Mouse (Mus musculus) left cerebral cortex, postnatal 25 days (tissue): ENCODE results near the gene Ptcd1. TPM values are rescaled to one million over a fixed set of nuclear protein-coding genes. Genes with fewer than 3 reads are reported as not detected.
"Not testable (repeated sequence)": the region's sequence is repeated elsewhere in the genome, so short reads cannot be mapped to it uniquely, and the experiment has no call there.

Source experiments
- DNase-seq, 2 experiments: peaks; one replicate each; pipeline ENCODE4 v3.0.0; 2022; ENCODE audit warnings: low spot score in 2 of 2, mixed read lengths in 1 of 2
- intact Hi-C: fragments of 180-260 bp; cut with DNase I; formaldehyde crosslinking; loops from one replicate; pipeline ENCODE4 v1.15.1; 2025
- total RNA-seq, 2 experiments: library from RNA; stranded (reverse); gene quantifications; 2 replicates each; pipeline ENCODE4 v1.2.3; 2021

The Ptcd1 gene
- total RNA-seq, 2 experiments from 2014 or later = 18.8 to 19.8 TPM

- intact Hi-C loops = no loop called here
- no peak for DNase-seq
Observed at GRCm38 (mm10) chr5:145118461-145118860, 48.4 kb downstream of the Ptcd1 start.

DNA sequence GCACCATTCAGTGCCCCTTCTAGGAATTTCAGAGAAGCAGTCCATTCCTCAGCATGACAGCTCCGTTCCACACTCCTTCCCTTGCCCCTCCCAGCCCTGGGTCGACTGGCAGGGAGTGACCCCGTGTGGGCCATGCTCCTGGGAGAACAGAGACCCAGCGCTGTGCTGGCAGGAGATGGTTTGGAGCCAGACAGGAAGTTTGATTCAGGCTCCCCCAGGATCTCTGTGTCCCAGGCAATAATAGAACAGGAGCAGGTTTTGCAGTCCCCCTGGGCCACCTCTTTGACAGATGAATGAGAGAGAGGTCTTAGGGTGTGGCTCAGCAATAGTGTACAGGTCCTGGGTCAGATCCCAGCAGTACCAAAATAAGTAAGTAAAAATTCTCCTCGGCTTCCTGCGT, 48.9 kb downstream of the Ptcd1 start:
- DNase-seq = no peak
- intact Hi-C loops = no loop called here

- DNase-seq = peak in 1 of 2 experiments; percentile 48
- intact Hi-C loops = no loop called here
Observed at GRCm38 (mm10) chr5:145116916-145117315, 50.0 kb downstream of the Ptcd1 start.

DNA sequence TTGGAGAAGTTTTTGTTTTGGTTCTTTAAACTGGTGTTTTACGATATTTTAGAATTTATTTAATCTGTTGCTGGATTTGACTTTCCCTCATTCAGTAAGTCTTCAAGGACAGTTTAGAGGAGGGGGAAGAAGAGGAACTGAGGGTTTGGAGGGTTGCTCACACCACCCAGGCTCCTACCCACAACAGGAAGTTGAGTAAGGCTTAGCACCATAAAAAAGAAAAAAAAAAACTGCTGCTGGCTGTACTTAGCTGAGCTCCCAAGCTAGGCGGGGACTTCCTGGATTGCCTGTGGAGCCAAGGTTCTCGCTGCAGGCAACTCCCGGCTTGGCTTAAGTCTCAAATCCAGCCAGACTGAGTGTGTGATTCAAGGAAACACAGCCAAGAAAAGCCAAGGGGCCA, 50.6 kb downstream of the Ptcd1 start:
- DNase-seq = peak in 1 of 2 experiments; percentile 47
- intact Hi-C loops = no loop called here

GRCm38 (mm10) chr5:145115736-145116135, 51.2 kb downstream of the Ptcd1 start:
- intact Hi-C loops = no loop called here
- no peak for DNase-seq

DNA sequence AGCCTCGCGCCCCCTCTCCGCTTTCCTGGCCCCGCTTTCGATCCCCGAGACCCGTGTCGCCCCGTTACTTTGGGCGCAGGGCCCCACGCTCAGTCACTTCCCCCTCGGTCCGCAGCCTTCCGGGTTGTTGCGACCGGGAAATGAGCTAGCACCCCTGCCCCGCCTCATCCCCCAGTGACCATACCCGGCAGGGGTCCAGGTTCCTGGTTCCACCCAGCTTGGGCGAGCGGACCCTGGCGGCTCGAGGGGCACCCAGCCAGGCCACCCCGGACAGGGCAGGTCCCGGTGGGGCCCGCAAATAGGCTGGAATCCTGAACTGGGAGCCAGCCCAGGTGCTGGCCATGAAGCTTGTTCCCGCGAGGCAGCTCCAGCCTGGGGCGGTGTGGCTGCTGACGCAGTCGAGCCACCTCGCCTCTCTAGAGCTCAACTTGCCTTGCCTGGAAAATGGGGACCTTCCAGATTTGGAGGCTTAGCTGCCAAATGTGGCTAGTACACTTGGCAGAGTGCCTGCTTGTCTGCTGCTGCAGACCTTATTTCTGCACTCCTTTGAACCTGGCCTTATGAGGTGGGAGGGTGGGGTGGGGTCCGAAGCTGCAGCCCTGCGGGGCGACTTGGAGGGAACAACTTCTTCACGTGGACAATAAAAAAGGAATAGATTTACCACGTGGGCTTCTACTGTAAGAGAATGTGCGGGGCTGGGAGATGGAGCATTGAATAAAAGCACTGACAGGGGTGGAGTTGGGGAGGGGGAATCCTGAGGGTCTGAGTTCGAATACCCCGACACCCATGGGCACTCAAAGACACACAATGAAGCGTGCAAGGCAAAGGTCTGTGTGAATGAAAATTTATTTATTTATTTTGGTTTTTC, 52.1 kb downstream of the Ptcd1 start:
- intact Hi-C loops = no loop called here

DNA sequence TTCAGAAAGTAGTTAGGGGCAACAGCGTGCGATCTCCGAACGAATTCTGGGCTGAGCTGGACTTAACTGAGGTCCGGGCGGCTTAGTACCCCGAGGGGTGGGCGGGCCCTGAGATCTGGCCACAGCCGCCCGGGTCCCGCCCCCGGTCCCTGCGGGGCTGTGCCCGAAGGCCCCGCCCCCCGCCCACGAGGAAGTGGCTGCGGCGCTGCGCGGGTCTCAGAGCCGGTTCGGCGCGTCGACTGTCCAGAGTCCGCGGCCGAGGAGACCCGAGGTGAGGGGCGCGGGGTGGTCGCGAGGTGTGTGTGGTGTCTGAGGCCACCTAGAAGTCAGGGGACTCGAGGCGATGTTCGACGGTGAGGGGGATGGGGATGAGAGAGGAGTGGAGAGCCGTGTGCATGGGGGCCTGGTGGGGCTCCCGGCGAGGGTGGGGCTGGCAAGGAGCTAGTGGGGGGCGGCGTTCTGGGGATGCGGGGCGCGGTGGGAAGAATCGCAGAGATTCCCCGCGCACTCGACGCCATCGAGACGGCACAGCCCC, 52.8 kb downstream of the Ptcd1 start, which contains the start of gene Arpc1b:
Gene Arpc1b (plus strand): TSS at position 145 of the 535 bp plus-strand sequence.
- intact Hi-C loops = no loop called here
- DNase-seq = no peak

More for the DNA sequence above, 52.1 kb downstream of the Ptcd1 start:
- peak in 1 of 2 experiments; percentile 29 for DNase-seq

DNA sequence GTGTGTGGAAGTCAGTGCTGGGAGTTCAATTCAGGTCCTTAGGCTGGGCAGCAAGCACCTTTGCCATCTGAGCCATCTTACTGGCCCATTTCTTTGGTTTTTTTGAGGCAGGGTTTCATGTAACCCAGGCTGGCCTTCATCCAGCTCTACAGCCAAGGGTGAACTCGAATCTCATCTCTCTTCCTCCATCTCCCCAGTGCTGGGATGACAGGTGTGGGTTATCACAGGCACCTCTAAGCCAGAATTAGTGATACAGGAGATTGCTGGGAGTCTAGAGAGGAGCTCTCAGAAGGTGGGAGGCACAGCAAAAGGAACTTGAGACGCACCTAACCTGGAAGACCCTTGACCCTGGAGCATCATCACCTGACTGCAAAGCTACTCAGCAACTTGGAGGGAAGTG, 53.5 kb downstream of the Ptcd1 start:
- no peak for DNase-seq
- intact Hi-C loops = no loop called here

- intact Hi-C loops = no loop called here
- DNase-seq = no peak
Observed at GRCm38 (mm10) chr5:145112566-145112965, 54.3 kb downstream of the Ptcd1 start.

DNA sequence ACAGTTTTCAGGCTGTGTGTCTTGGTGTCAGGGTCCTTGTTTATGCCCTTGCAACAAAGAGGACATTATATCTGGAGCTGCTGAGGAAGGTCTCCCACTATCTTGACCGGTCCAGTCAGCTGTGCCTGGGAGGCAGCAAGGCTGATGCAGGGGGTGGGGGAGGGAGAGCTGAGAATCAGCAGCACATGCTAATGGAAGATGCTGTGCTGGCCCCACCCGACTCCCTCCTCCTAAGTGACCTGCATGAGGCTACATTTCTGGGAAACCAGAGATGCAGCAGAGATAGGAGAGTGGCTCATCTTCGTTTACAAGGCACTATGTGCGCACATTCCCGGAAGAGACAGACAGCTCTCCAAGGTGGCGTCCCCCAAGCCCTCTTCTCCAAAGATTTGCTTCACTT, 56.5 kb downstream of the Ptcd1 start:
- intact Hi-C loops = no loop called here
- no peak for DNase-seq

DNA sequence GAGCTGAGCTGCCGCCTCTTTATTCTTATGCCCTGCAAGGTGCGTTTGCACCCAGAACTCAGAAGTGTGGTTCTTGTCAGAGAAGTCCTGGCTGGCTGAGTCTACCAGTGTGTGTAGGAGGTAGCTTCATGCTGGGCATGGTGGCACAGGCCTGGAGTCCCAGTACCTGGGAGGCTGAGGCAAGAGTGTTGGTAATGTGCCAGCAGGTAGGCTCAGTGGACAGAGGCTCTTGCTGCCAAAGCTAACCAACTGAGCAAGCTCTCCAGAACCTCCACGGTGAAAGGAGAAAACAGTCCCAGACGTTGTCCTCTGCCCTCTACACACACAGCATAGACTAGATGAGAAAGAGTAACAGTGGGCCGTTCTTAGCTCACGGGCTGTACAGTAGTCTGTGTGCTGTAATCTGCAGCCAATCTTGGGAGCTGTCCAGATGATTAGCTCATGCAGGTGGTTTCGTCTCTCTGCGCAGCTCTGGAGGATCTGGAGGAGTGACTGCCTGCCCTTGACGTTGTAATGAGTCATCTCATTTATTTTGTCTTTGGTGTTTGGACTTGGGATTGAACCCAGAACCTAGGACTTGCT, 61.1 kb downstream of the Ptcd1 start:
- peak in 1 of 2 experiments; percentile 36 for DNase-seq
- intact Hi-C loops = no loop called here

DNA sequence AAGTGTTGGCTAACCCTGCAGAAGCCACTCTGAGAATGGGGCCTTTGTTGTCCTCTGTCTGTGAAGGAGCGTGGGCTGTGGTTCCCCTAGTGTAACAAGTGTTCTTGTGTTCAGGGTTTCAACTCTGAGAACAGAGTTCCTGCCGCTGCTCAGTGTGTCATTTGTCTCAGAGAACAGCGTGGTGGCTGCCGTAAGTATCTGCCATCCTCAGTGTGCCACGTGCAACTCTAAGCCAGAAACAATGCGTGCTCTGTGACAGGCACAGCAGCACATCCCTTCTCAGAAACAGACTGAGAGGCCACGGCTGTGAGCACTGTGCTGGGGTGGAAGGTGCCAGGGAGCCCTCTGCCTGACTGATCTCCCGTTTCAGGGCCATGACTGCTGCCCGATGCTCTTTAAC, 62.6 kb downstream of the Ptcd1 start:
- intact Hi-C loops = no loop called here
- DNase-seq = peak in 1 of 2 experiments; percentile 53

DNA sequence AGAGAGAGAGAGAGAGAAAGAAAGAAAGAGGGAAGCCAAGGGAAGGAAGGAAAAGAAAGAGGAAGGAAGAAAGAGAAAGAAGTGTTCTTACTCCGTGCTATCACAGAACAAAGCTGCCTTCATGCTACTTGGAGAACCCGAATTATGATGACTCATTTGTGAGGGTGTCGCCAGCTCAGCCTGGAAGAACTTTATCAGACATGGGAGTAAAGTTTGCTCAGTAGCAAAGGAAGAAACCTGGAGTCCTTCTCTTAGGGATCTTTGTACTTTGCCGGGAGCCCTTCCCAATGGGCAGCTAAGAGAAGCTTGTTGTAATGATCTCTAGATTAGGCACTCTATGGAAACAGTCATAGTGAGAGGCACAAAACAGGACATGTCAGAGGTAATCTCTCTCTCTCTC, 64.2 kb downstream of the Ptcd1 start:
- peak in 1 of 2 experiments; percentile 52 for DNase-seq
- intact Hi-C loops = no loop called here

DNA sequence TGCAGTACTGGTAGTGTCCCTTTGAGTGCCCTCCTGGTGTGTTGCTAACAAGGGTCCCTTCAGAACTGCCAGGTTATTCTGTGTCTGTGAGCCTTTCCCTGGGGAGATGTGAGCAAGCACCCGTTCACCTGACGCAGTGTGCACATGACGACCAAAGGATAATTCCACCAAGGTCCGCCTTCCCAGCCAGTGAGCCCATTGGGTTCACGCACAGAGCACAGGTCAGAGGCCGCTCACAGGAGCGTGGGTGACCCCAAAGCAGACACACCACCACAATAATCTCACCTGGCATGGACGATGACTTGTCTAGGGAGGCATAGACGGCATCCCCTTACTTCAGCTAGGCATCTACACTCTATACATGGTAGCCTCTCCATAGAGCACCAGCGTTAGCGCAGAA, 65.5 kb downstream of the Ptcd1 start:
- DNase-seq, intact Hi-C loops: not testable (repeated sequence)

- DNase-seq = no peak
- intact Hi-C loops = no loop called here
Observed at GRCm38 (mm10) chr5:145100960-145101359, 65.9 kb downstream of the Ptcd1 start.

DNA sequence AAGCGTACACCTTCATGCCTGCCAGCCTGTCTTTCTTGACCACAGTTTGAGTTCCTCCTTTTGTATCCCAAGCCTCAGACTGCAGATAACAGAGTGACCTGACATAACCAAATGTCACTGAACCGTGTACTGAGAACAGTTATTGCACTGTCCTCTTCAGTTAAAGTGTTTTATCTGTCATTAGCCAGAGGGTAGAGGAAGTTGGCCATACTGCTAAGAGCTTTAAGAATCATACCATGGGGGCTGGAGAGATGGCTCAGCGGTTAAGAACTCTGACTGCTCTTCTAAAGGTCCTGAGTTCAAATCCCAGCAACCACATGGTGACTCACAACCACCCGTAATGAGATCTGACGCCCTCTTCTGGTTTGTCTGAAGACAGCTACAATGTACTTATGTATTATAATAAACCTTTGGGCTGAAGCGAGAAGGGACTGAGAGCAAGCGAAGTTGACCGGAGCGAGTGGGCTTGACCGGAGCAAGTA, 68.5 kb downstream of the Ptcd1 start:
- intact Hi-C loops = no loop called here
- DNase-seq = no peak

Other genes with a start within 250 kb of the Ptcd1 start
- gene Smurf1, start 201.3 kb downstream of the Ptcd1 start, total RNA-seq = 10 to 100 TPM; 33.2 to 36.9 TPM
- not detected for gene Gm4871, start 134.4 kb downstream of the Ptcd1 start, total RNA-seq
- not detected for gene 1700018F24Rik, start 124.1 kb downstream of the Ptcd1 start, total RNA-seq
- 100 to 1,000 TPM; 203 to 205 TPM for gene Arpc1a, start 83.3 kb downstream of the Ptcd1 start, total RNA-seq
- gene Kpna7, start 83.1 kb downstream of the Ptcd1 start, total RNA-seq = not detected
- 10 to 100 TPM; 23.0 to 25.1 TPM for gene Arpc1b, start 52.9 kb downstream of the Ptcd1 start, total RNA-seq
- 10 to 100 TPM; 89.7 to 91.5 TPM for gene Pdap1, start 26.9 kb downstream of the Ptcd1 start, total RNA-seq
- gene Bud31, start 26.7 kb downstream of the Ptcd1 start, total RNA-seq = 10 to 100 TPM; 81.0 to 85.3 TPM
- 10 to 100 TPM; 21.4 to 21.7 TPM for gene Cpsf4, start 105 bp upstream of the Ptcd1 start, total RNA-seq
- gene Atp5j2, start 25.0 kb upstream of the Ptcd1 start, total RNA-seq = 100 to 1,000 TPM; 262 to 266 TPM
- gene Zkscan14, start 34.8 kb upstream of the Ptcd1 start, total RNA-seq = 10 to 100 TPM; 11.5 to 12.6 TPM
- gene Zkscan5, start 37.5 kb upstream of the Ptcd1 start, total RNA-seq = 10 to 100 TPM; 10.2 to 11.7 TPM
- 10 to 100 TPM; 29.9 to 32.5 TPM for gene Zfp655, start 64.6 kb upstream of the Ptcd1 start, total RNA-seq
- 10 to 100 TPM; 17.2 to 19.1 TPM for gene Zscan25, start 113.4 kb upstream of the Ptcd1 start, total RNA-seq
- gene Cyp3a57, start 178.2 kb upstream of the Ptcd1 start, total RNA-seq = not detected